Mouse (Mus musculus): Measurements from ENCODE around the gene Bco1. TPM values are rescaled to one million over a fixed set of nuclear protein-coding genes. Genes with fewer than 3 reads are reported as not detected.
A peak's percentile ranks its signal among the peaks of the same experiment; 100 is the strongest.

Gene Bco1
- polyA plus RNA-seq, 1 experiment from 2014 or later, result not detected

DNA sequence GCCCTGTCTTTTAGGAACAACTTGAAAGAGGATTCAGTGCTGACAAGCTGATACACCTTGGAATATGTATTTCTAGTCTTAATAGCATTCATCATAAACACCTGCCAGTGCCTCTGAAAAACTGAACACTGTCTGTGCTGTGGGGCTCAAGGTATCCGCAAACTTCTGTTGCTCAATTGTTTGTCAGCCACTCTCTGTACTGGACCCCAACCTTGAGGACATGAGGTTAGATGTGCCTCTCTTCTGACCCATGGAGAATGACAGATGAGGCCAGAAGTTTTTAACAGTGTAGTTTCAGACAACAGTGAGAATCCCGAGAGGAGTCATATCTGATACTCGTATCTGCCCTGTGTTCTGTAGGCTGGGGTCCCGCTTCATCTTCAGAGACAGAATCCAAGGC, 69.9 kb downstream of the Bco1 start:
- Histone ChIP-seq H3K4me1 (ENCODE audit: insufficient read depth, low read depth, low read length) (peaks cover 13% of the 10 kb centered on the region; the same call in 1 of the 2 replicates), H3K27me3 (replicated peaks; ENCODE audit: insufficient read depth, low read length) (no peaks in the 10 kb centered on the region), H3K36me3 (ENCODE audit: insufficient read depth, low read length) (no peaks in the 10 kb centered on the region), H3K27ac (ENCODE audit: low read length) (no peak overlapping the region), H3K9ac (replicated peaks; ENCODE audit: low read depth) (no peak overlapping the region), H3K9me3 (ENCODE audit: low read length) (no peaks in the 10 kb centered on the region), H3K4me2 (replicated peaks; ENCODE audit: low read depth, low read length) (no peak overlapping the region), H3K4me3 (ENCODE audit: low read depth, low read length) (no peak overlapping the region)
- TF ChIP-seq EP300 (IDR thresholded peaks at IDR 0.05), result no peak
- no peak for TF ChIP-seq CTCF (IDR thresholded peaks at IDR 0.05)
- DNase-seq (ENCODE audit: low spot score) (no peak), ATAC-seq (no peak)
- WGBS, result 90% methylated on average over 4 of the region's 4 CpGs

GRCm38 (mm10) chr8:117166515-117166914, 70.9 kb downstream of the Bco1 start:
- H3K27me3 ChIP-seq (replicated peaks; ENCODE audit: insufficient read depth, low read length), result no peaks in the 10 kb centered on the region
- peak overlapping the region; percentile 81 for H3K27ac ChIP-seq (ENCODE audit: low read length)
- no peak overlapping the region for H3K9ac ChIP-seq (replicated peaks; ENCODE audit: low read depth)
- no peak overlapping the region for H3K4me2 ChIP-seq (replicated peaks; ENCODE audit: low read depth, low read length)
- ATAC-seq (no peak), DNase-seq (ENCODE audit: low spot score) (no peak)
- H3K9me3 ChIP-seq (ENCODE audit: low read length), result no peaks in the 10 kb centered on the region
- WGBS, result 68% methylated on average over 2 of the region's 2 CpGs
- no peak overlapping the region for H3K4me3 ChIP-seq (ENCODE audit: low read depth, low read length)
- H3K4me1 ChIP-seq (ENCODE audit: insufficient read depth, low read depth, low read length), result peaks cover 13% of the 10 kb centered on the region; the same call in 1 of the 2 replicates
- no peak for TF ChIP-seq EP300 (IDR thresholded peaks at IDR 0.05)
- no peak for TF ChIP-seq CTCF (IDR thresholded peaks at IDR 0.05)
- no peaks in the 10 kb centered on the region for H3K36me3 ChIP-seq (ENCODE audit: insufficient read depth, low read length)

DNA sequence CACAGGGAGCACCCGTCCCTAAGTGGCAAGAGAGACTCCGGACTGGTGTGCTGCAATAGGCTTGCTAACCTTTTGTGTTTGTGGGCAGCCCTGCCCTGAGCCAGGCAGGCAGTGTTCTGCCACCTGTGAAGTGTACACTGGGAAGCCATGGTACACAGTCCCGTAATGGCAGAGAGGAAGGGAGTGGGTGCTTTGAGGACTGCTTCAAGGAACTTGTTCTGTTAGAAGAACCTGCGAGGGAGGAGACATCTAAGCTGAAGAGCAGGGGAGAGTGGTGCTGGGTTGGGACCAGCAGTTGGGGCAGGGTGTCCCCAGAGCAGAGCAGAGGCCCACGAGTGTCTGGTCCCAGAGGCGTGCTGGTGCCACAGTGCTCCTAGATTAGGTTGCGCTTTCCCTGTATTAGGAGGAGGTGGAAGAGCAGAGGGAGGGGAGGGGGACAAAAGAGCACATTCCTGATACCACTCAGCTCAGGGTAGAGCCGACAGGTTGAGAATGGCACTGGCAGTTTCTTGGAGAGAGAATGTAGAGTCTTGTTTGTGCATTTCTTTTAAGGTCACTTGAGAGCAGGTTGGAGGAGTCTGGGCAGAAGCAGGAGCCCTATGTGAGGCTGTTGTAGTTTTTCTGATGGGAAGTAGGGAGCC, 71.7 kb downstream of the Bco1 start:
- peak overlapping the region; percentile 81 for H3K27ac ChIP-seq (ENCODE audit: low read length)
- peaks cover 13% of the 10 kb centered on the region; the same call in 1 of the 2 replicates for H3K4me1 ChIP-seq (ENCODE audit: insufficient read depth, low read depth, low read length)
- no peak overlapping the region for H3K4me2 ChIP-seq (replicated peaks; ENCODE audit: low read depth, low read length)
- H3K9ac ChIP-seq (replicated peaks; ENCODE audit: low read depth), result no peak overlapping the region
- ATAC-seq (peak; percentile 92), DNase-seq (ENCODE audit: low spot score) (peak; percentile 79)
- no peak overlapping the region for H3K4me3 ChIP-seq (ENCODE audit: low read depth, low read length)
- 60% methylated on average over 8 of the region's 8 CpGs for WGBS
- no peaks in the 10 kb centered on the region for H3K36me3 ChIP-seq (ENCODE audit: insufficient read depth, low read length)
- H3K27me3 ChIP-seq (replicated peaks; ENCODE audit: insufficient read depth, low read length), result no peaks in the 10 kb centered on the region
- H3K9me3 ChIP-seq (ENCODE audit: low read length), result no peaks in the 10 kb centered on the region
- no peak for TF ChIP-seq CTCF (IDR thresholded peaks at IDR 0.05)
- peak; percentile 66; the same call in 1 of the 2 replicates for TF ChIP-seq EP300 (IDR thresholded peaks at IDR 0.05)

DNA sequence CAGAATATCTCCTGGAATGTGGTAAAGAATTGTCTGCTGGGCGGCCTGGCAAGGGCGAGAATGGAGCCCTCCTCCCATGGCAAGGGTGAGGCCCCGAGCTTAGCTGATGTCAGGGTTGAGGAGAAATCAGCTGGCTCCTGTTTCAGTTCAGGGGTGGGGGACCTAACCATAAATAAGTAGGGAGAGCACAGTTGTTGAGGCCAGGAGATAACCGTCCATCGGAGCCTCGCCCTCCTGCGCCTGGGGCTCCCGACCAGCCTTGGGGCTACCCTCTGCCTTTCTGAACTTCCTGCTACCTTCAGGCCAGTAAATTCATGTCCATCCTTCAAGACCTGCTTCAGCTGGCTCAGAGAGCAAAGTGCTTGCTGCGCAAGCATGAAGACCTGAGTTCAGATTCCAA, 72.7 kb downstream of the Bco1 start:
- H3K27me3 ChIP-seq (replicated peaks; ENCODE audit: insufficient read depth, low read length), result no peaks in the 10 kb centered on the region
- ATAC-seq (no peak), DNase-seq (ENCODE audit: low spot score) (no peak)
- TF ChIP-seq EP300 (IDR thresholded peaks at IDR 0.05) (no peak), CTCF (IDR thresholded peaks at IDR 0.05) (no peak)
- H3K4me2 ChIP-seq (replicated peaks; ENCODE audit: low read depth, low read length), result no peak overlapping the region
- H3K36me3 ChIP-seq (ENCODE audit: insufficient read depth, low read length), result no peaks in the 10 kb centered on the region
- H3K4me3 ChIP-seq (ENCODE audit: low read depth, low read length), result no peak overlapping the region
- H3K4me1 ChIP-seq (ENCODE audit: insufficient read depth, low read depth, low read length), result peaks cover 14% of the 10 kb centered on the region; the same call in 1 of the 2 replicates
- H3K9me3 ChIP-seq (ENCODE audit: low read length), result no peaks in the 10 kb centered on the region
- H3K9ac ChIP-seq (replicated peaks; ENCODE audit: low read depth), result no peak overlapping the region
- peak overlapping the region; percentile 81 for H3K27ac ChIP-seq (ENCODE audit: low read length)
- WGBS, result 63% methylated on average over 9 of the region's 9 CpGs

GRCm38 (mm10) chr8:117171826-117172225, 76.2 kb downstream of the Bco1 start:
- Histone ChIP-seq H3K27ac (ENCODE audit: low read length) (no peak overlapping the region), H3K36me3 (ENCODE audit: insufficient read depth, low read length) (no peaks in the 10 kb centered on the region), H3K9ac (replicated peaks; ENCODE audit: low read depth) (no peak overlapping the region), H3K4me3 (ENCODE audit: low read depth, low read length) (no peak overlapping the region), H3K9me3 (ENCODE audit: low read length) (no peaks in the 10 kb centered on the region), H3K27me3 (replicated peaks; ENCODE audit: insufficient read depth, low read length) (no peaks in the 10 kb centered on the region), H3K4me2 (replicated peaks; ENCODE audit: low read depth, low read length) (no peak overlapping the region), H3K4me1 (ENCODE audit: insufficient read depth, low read depth, low read length) (peaks cover 13% of the 10 kb centered on the region)
- ATAC-seq, result no peak
- TF ChIP-seq CTCF (IDR thresholded peaks at IDR 0.05), result no peak
- no peak for TF ChIP-seq EP300 (IDR thresholded peaks at IDR 0.05)
- 68% methylated on average over 3 of the region's 3 CpGs for WGBS
- DNase-seq (ENCODE audit: low spot score), result no peak

DNA sequence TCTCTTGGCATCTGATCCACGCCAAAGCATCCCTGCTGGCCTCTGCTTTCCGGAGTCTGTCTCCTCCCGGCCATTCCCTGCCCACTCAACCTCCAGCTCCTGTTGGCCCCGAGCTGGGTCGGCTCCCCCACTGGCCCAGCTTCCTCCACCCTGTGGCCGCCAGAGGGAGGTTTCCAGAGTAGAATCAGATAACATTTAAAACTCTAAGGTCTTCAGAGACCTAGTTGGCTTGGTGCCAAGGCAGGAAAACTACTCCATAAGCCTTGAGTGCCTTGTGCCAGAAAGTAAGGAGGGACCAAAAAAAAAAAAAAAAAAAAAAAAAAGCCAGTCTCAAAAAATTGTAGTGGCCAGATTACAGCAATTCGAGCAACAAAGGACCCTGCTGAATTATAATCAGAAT, 77.2 kb downstream of the Bco1 start:
- ATAC-seq (peak; percentile 32), DNase-seq (ENCODE audit: low spot score) (peak; percentile 83)
- no peak overlapping the region for H3K9ac ChIP-seq (replicated peaks; ENCODE audit: low read depth)
- 23% methylated on average over 7 of the region's 7 CpGs for WGBS
- H3K4me3 ChIP-seq (ENCODE audit: low read depth, low read length), result no peak overlapping the region
- H3K27ac ChIP-seq (ENCODE audit: low read length), result no peak overlapping the region
- TF ChIP-seq EP300 (IDR thresholded peaks at IDR 0.05), result peak; percentile 9; the same call in 1 of the 2 replicates
- TF ChIP-seq CTCF (IDR thresholded peaks at IDR 0.05), result peak; percentile 62
- no peaks in the 10 kb centered on the region for H3K9me3 ChIP-seq (ENCODE audit: low read length)
- H3K4me1 ChIP-seq (ENCODE audit: insufficient read depth, low read depth, low read length), result peaks cover 11% of the 10 kb centered on the region
- H3K36me3 ChIP-seq (ENCODE audit: insufficient read depth, low read length), result no peaks in the 10 kb centered on the region
- no peaks in the 10 kb centered on the region for H3K27me3 ChIP-seq (replicated peaks; ENCODE audit: insufficient read depth, low read length)
- no peak overlapping the region for H3K4me2 ChIP-seq (replicated peaks; ENCODE audit: low read depth, low read length)
